Mouse (Mus musculus) 3134 (cell line): Measurements from ENCODE around the gene Ccdc142.

ENCODE experiments used
- DNase-seq: peaks from one replicate; pipeline ENCODE4 v3.0.0-alpha.2; 2011; ENCODE audit warnings: low spot score; ENCODE audit not compliant: insufficient read length; ENCODE audit errors: extremely low read depth

The Ccdc142 gene

DNA sequence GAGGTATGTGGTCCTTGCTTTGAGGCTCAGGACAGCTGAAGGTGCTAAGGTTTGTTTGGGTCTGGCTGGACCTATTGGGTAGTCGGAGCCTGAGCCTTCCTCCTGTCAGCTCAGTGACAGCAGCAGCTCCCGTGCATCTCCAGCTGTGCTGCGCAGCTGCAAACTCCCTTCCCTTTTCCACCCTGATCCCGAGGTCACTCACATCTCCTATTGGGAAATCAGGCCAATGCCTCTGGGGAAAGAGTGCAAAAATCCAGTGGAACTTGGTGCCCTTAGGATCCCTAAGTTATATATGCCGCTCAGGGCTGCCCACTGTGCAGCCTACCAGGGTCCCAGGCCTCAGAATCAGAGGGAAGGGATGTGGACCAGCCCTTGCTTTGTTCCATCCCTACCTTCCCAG, 17.9 kb upstream of the Ccdc142 start:
- no peak for DNase-seq

DNA sequence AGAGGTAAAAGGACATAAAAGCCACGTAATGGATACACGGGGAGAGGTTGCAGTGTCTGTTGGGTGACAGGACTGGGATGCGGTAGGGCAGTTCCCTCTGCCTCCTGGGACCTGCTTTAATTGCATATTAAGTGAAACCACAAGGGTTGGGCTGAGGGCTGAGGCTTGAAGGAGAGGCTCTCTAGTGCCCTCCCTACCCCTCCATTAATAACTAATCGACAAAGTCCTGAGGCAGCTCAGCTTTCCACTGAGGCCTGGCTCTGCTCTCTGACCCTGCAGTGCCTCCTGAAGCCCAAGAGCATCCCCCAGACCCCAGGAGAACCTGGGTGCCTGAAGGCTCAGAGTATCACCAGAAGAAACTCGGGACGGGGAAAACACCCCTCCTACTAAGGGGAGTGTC, 16.9 kb upstream of the Ccdc142 start:
- no peak for DNase-seq

DNA sequence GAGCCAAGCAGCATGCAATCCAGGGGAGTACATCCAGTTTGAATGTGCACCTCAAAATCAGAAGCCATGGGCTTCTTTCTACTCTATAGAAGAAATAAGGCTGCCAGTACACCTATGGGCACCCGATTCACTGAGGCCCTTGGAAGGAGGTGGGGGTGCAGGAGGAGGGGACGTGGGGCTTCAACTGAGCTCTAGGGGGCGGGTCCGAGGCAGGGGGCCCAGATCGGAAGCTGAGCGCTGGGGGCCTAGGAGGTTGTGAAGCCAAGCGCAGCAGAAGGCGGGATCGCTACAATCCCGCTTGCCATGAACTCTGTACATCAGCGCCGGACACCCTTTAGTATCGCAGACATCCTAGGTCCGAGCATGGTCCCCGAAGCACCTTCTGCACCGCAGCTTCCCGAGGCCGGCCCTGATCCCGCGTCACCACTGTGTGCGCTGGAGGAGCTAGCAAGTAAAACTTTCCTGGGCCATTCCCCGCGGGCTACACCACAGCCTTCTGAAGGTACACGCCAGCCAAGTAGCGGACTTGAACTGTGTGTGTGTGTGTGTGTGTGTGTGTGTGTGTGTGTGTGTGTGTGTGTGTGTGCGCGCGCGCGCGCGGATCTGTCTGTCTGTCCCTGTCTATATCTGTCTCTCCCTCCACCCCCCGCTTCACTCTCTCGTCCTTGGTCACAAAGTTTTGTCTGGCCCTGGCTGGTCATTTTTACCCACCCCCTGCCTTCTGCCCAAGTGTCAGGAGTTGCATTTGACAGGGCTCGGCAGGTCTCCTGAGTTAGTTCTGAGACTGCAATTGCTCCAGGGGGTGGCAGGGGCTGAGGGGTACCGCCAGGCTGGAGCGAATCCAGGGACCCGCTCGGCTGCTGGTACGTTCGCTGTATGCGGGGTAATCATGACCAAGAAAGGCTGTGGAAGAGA, 15.0 kb upstream of the Ccdc142 start, which contains the start of gene Lbx2:
TSS of gene Lbx2 (plus strand) at position 247 of the 915 bp plus-strand sequence.
- no peak for DNase-seq

DNA sequence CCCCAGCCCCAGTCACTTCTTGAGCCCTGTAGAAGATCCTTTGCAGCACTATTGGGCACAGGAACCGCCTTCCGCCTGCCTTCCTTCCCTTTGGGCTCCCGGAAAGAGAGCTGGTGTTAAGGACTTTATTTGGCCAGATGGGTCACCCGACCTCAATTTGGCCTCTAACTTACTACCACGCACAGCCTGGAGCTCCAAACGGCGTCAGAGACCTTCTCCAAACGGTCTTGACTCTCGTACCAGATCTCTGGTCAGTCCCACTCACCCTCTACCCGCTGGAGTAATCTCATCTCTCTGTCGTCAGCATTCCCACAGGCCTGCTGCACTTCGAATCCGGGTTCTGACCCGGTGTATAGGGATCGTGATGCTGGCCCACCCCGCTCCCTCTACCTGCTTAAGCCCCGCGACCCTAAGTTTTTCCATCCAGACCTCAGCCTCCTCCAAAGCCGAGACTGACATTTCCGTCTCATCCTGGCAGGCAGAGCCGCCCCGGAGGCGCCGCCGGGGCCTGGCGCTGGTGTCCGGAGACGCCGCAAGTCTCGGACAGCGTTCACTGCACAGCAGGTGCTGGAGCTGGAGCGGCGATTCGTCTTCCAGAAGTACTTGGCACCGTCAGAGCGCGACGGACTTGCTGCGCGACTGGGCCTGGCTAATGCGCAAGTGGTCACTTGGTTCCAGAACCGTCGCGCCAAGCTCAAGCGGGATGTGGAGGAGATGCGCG, 14.0 kb upstream of the Ccdc142 start:
- no peak for DNase-seq

DNA sequence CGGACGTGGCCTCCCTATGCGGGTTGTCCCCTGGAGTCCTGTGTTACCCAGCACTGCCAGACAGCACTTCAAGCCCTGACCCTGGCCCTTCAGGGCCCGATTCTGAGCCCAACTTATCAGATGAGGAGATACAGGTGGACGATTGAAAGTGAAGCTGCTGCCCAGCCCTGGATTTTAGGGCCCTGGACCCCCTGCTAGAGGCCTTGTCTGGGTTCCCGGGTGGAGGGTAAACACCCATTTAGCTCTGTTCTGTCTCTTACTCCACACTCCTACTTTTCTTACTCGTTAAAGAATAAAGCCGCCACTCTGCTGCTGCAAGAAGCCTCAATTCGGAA, 13.5 kb upstream of the Ccdc142 start:
- DNase-seq = no peak

DNA sequence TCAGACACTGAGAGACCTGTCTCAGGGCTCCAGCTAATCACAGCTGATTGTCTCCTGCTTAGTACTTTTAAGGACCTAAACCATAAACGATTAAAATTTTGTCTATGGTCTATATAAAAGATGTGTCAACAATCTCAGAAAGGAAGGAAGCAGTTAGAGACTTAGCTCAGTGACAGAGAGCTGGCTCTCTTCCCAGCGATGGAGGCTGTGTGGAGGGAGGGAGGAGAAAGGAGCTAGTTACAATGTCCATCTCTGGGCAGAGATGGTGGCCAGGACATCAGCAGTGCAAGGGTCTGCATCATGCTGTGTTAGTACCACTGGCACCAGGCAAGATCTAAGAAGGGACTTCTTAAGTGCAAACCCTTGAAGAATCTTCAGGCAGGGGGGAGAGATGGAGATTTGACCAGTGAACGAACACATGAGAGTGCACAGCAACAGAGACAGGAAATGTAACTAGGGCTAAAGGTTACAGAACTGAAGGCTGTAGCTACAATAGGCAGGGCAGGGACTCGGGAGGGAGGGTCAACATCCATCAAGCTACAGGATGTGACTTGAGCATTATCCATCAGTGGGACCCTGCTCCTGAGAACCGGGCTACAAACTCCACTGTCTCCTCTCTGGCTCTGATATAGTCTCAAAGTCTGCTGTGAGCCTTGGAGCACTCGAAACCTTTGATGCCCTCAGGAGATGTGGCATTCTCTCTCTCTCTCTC, 8.8 kb upstream of the Ccdc142 start:
- DNase-seq = no peak

DNA sequence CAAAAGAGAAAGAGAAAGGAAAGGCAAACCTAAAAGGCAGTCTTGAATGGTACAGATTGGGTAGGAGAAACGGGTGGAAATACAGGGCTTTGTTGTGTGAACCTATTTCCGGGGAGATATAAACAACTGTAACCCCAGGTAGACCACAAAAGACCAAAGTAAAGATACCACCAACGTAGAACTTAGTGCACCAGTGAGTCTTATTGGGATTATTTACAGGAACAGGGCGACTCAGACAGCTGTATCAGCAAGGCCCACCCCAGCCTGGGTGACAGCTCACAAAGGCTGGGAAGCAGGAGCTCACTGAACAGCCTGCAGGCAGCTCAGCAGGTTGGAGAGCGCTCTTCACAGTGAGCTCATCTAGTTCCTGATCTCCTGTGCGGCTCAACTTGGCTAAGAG, 5.4 kb upstream of the Ccdc142 start:
- no peak for DNase-seq

DNA sequence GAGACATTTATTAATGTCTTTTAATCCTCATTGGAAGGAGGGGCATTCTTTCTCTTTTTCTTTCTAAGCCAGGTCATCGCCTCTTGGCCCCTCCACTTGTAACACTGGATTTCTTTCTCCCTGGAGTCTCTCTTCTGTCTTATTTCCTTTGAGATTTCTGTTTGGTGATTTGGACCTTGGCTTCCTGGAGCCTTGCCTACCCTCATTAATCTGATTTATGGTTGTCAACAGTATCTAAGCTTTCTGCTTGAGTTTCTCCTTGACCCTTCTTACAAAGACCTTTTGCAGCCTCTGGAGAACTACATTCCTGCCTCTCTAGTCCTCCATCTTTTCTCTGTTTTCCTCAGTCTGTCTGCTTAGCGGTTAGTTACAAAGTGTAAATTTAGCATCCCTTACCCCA, 3.0 kb upstream of the Ccdc142 start:
- no peak for DNase-seq

DNA sequence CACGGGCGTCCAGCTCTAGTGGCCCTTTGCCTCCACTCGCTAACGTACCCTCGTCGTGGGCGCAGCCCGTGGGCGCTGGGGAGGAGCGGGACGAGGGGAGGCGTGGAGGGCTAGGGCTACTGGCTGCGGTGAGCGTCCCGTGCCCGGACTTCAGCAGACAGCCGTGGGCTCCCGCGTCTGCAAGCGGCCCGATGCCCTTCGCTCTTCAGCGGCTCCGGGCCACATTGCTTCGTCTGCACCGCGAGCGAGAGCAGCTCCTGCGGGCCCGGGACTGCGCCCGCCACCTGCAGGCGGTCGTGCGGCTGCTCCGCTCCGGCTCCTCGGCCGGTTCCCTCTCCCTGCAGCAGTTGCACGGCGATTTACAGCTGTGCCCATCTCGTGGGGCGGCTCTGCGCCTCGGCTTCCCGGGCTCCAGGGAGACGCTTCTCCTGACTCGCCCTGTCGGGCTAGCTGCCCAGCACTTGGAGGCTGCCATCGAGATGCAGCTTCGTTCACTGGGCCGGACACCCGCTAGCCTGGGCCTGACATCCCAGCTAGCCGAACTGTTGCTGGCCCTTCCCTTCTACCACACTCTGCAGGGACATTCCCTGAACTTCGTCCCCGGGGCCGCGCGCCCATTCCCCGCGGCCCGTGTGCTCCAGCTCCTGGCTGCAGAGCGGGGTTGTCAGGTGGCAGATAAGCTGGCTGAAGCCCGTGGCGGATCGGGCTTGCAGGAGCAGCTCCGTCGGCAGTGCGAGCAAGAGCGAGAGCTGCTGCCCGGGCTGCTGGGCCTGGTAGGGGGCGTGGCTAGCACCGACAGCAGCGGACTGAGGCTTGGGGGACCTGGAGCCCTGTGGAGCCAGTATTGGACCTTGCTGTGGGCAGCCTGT, 521 bp downstream of the Ccdc142 start:
- peak; percentile 85 for DNase-seq

DNA sequence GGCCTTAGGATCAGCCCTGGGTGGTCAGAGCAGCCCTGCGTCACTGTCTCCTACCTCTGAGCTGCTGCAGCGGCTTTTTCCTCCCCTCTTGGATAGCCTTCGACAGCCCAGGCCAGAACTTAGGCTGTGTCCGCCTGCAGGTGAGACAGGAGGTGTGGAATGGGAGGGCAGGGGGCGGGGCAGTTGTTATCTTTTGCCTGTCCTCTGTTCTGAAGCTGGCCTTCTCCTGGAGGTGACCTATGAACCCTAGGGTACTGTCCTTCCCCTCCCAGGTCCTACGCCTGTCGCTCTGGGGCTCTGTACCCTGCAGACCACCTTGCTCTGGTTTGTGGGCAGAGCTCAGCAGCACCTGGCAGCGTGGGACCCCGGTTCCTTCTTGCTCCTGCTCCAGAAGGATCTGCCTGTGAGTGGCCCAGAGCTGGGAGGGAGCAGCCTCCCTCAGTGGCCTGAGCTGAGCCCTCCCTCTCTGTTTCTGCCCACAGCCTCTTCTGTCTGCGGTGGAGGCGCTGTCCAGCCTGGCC, 1.8 kb downstream of the Ccdc142 start:
- DNase-seq = no peak

DNA sequence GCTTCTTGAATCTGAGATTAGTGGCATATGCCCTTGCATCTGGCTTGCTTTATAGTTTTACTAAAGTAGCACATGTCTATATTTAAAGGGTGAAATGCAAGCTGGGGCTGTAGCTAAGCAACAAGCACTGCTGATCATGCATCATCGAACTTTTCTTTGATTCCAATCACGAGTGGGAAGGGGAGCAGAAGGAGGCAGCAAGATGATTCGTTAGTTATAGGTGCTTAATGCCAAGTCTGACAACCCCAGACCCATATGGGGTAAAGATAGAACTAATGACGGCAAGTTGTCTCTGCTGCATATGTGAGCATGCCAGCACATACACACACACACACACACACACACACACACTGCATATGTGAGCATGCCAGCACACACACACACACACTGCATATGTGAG, 2.8 kb downstream of the Ccdc142 start:
- no peak for DNase-seq

DNA sequence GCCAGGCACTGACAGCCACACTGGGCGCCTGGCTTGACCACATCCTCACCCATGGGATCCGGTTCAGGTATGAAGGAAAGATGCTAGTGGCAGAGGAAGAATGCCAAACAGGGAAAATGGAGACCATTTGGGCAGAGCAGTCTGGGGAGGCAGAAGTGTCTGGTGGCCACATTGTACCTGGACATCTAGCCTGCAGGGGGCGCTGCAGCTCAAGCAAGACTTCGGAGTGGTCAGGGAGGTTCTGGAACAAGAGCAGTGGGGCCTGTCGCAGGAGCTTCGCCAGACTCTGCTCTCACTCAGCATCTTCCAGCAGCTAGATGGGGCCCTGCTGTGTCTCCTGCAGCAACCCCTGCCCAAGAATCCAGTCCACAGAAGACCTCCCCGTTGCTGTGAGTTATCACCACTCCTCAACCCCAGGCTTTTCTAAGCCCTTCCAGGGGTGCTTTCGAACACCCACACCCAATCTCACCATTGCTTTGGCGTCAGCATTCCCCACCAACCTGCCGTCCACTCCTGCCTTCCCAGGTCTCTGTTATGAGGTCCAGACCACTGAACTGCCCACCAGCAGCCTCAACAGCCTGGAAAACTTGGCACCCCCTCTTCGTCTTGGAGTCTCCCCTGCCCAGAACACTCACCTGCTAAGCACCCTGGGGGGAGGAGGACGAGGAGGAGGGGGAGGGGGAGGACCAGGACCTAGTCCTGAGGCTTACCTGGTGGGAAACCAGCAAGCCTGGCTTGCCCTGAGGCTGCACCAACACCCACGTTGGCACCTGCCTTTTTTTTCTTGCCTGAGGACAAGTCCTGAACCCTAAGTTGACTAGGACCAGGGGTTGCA, 6.4 kb downstream of the Ccdc142 start:
- peak; percentile 58 for DNase-seq

DNA sequence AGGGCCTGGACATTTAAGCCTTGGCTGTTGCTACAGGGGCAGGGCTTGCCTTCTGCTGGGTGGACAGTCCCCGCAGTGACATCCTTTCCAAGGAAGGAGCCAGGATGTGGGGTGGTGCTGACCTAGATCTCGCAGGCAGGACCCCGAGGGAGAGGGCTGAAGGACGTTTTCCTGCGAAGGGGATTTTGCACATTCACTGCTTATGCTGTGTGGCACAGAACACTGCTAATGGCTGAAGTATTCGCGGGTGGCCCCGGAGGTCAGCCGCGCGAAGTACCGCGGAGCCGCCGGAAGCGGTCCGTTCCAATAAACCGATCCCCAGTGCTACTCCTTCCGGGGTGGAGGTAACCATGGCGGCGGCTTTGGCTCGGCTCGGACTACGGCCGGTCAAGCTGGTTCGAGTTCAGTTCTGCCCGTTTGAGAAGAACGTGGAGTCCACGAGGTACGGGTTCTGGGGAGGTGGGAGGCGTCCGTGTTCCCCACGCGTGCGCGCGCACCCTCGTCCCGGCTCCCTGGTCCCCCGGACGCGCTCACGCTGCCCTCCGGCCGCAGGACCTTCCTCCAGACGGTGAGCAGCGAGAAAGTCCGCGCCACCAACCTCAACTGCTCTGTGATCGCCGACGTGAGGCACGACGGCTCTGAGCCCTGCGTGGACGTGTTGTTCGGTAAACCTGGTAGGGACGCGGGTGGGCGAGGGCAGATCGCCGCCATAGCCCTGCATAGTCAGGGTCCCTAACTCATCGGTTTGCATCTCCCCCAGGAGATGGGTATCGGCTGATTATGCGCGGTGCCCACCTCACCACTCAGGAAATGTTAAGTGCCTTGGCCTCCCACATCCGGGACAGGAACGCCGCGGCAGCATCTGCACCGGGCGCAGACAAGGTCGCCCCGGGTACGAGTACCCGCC, 7.6 kb downstream of the Ccdc142 start, which contains the start of gene Mrpl53:
TSS of gene Mrpl53 (plus strand) at position 279 of the 907 bp plus-strand sequence.
- peak; percentile 85 for DNase-seq

DNA sequence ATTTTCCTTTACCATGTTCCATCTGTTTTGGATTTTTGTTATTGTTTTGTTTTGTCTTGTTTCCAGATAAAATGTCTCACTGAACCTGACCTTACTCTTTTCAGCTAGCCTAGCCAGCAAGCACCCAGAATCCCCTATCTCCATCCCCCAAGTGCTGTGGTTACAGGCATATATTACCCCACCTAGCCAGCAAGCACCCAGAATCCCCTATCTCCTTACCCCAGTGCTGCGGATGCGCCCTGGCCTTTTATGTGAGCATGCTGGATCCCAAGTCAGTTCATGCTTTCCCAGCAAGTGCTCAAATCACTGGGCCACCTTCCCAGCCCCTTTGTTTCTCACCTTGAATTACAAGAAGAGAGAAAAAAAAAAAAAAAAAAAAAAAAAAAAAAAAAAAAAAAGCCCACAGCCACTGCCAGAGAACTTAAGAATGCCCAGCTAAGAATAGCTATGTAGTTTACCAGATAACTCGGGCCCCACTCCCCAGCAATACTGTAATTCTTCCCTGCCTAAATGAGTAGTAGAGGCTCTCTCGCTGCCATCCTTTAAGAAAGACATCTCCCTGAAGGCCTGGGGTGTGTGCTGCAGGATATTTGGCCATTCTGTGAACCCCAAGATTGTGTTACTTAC, 10.2 kb downstream of the Ccdc142 start:
- DNase-seq = no peak

DNA sequence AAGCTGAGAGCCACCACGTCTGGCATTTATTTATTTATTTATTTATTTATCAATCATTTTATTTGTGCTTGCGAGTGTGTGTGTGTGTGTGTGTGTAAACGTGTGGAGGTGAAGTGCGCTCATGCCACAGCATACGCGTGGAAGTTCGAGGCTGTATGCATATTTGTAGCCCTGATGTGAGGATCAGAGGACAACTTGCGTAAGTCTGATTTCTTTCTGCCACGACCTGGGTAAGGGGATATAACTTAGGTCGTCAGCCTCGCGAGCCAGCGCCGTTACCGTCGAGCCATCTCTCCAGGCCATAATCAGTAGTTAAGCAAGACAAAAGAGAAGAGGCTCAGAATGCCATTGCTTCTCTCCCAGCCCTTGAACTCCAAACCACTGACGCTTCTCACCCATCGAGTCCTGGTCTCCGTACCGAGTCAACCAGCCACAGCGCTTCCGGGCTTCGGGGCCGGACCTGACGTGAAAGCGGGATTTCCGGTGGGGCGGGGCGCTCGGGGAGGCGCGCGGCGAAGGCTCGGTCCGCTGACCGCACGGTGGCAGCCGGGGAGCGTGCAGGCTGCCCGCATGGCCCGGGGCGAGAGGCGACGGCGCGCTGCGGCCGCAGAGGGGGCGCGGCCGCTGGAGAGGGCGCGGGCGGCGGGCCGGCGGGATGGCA, 13.7 kb downstream of the Ccdc142 start, which contains the start of gene Mogs:
TSS of gene Mogs (plus strand) at position 486 of the 661 bp plus-strand sequence.
- peak; percentile 88 for DNase-seq

DNA sequence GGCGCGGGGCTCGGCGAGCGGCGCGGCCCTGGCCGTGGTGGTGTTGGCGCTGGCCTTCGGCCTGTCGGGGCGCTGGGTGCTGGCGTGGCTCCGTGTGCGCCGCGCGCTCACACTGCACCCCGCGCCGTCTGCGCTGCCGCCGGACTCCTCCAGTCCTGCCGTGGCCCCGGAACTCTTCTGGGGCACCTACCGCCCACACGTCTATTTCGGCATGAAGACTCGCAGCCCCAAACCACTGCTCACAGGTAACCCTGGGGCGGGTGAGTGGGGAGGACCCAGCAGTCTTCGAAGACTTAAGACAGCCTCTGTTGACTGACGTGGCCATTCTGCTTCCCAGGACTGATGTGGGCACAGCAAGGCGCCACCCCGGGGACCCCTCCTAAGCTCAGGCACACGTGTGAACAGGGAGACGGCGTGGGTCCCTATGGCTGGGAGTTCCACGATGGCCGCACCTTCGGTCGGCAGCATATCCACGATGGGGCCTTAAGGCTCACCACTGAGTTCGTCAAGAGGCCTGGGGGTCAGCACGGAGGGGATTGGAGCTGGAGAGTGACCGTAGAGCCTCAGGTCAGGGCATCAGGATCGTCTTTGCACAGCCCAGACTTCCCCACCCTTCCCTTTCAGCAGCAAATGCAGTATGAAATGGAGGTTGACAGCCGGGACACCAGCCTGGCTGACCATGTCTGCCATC, 14.4 kb downstream of the Ccdc142 start:
- peak; percentile 65 for DNase-seq
